Comparison of ENCODE assay signal across 9 mouse cellular contexts in genomic region chr19:53051288-53051985, GRCm38 (mm10). TPM values are rescaled to one million over a fixed set of nuclear protein-coding genes. Genes with fewer than 3 reads are reported as not detected.
DNase-seq lines count a peak whose midpoint lies in the region; ATAC-seq and TF ChIP-seq lines count a peak whose summit lies in the region.
"Had no signal": no experiment of that assay in that cellular context is flagged by ENCODE, and none has a peak within 500 bp of the region (broad histone marks: within the 10 kb centered on the region; RNA-seq: fewer than 3 reads in every experiment).

No protein-coding gene starts in this region.

- peaks cover 20% of the 10 kb centered on the region for H3K4me1 ChIP-seq in forebrain, embryonic 10.5 days
- H3K4me1 ChIP-seq in forebrain, embryonic 14.5 days (ENCODE audit: control insufficient read depth, insufficient read depth, low read length): no peaks in the 10 kb centered on the region; the same call in 1 of the 2 replicates
- peaks cover 72% of the 10 kb centered on the region for H3K4me1 ChIP-seq in E14TG2a.4 (replicated peaks; ENCODE audit: low read depth, low read length)
- H3K4me1 ChIP-seq in limb, embryonic 10.5 days: peaks cover 19% of the 10 kb centered on the region

- no peak for DNase-seq in forebrain, embryonic 10.5 days (ENCODE audit: extremely low spot score, low spot score)
- no peak for DNase-seq in forebrain, embryonic 14.5 days (ENCODE audit: low spot score)
- DNase-seq in embryo, embryonic 11 days: peak; percentile 32
- DNase-seq in limb, embryonic 10.5 days (ENCODE audit: low spot score): no peak
- no peak for DNase-seq in MN1 (ENCODE audit: low spot score)
- no peak for DNase-seq in left cerebral cortex, adult 8-10 months (ENCODE audit: low spot score in 2 of 2)

- H3K27me3 ChIP-seq in forebrain, embryonic 10.5 days (ENCODE audit: poor library complexity, severe bottlenecking): no peaks in the 10 kb centered on the region
- no peaks in the 10 kb centered on the region for H3K27me3 ChIP-seq in forebrain, embryonic 14.5 days (replicated peaks; ENCODE audit: control insufficient read depth, insufficient read depth, low read length)
- no peaks in the 10 kb centered on the region for H3K27me3 ChIP-seq in E14TG2a.4 (ENCODE audit: insufficient read depth, low read length)
- H3K27me3 ChIP-seq in limb, embryonic 10.5 days (ENCODE audit: low read depth, poor library complexity, severe bottlenecking): no peaks in the 10 kb centered on the region
- H3K27me3 ChIP-seq: lung, embryonic 15.5 days had no signal

- TF ChIP-seq CTCF in E14TG2a.4 (conservative IDR thresholded peaks at IDR 0.05; ENCODE audit: low read length): no peak

- 71% methylated on average over 18 of the region's 18 CpGs for WGBS in forebrain, embryonic 10.5 days
- WGBS in forebrain, embryonic 14.5 days: 62% methylated on average over 18 of the region's 18 CpGs
- 44% methylated on average over 18 of the region's 18 CpGs for WGBS in limb, embryonic 10.5 days

- no peak overlapping the region for H3K4me2 ChIP-seq in forebrain, embryonic 14.5 days (ENCODE audit: low read length)
- H3K4me2 ChIP-seq: lung, embryonic 15.5 days had no signal

- H3K9ac ChIP-seq in forebrain, embryonic 14.5 days (ENCODE audit: low read length): no peak overlapping the region
- H3K9ac ChIP-seq: lung, embryonic 15.5 days had no signal

- peaks cover 15% of the 10 kb centered on the region for H3K9me3 ChIP-seq in forebrain, embryonic 10.5 days
- peaks cover 5% of the 10 kb centered on the region; the same call in 1 of the 2 replicates for H3K9me3 ChIP-seq in forebrain, embryonic 14.5 days (replicated peaks; ENCODE audit: control insufficient read depth, low read length)
- no peaks in the 10 kb centered on the region for H3K9me3 ChIP-seq in E14TG2a.4 (ENCODE audit: low read length)
- H3K9me3 ChIP-seq in limb, embryonic 10.5 days (replicated peaks): no peaks in the 10 kb centered on the region
- H3K9me3 ChIP-seq: lung, embryonic 15.5 days had no signal

- no peaks in the 10 kb centered on the region for H3K36me3 ChIP-seq in forebrain, embryonic 10.5 days (replicated peaks)
- no peaks in the 10 kb centered on the region for H3K36me3 ChIP-seq in forebrain, embryonic 14.5 days (ENCODE audit: control insufficient read depth, insufficient read depth, low read length)
- peaks cover 4% of the 10 kb centered on the region; the same call in 1 of the 2 replicates for H3K36me3 ChIP-seq in E14TG2a.4 (ENCODE audit: insufficient read depth, low read length)
- H3K36me3 ChIP-seq in limb, embryonic 10.5 days: no peaks in the 10 kb centered on the region
- H3K36me3 ChIP-seq: lung, embryonic 15.5 days had no signal

- peak overlapping the region; percentile 78 for H3K27ac ChIP-seq in forebrain, embryonic 10.5 days
- no peak overlapping the region for H3K27ac ChIP-seq in forebrain, embryonic 14.5 days (ENCODE audit: low read depth, low read length)
- H3K27ac ChIP-seq in limb, embryonic 10.5 days: peak overlapping the region; percentile 61
- H3K27ac ChIP-seq: lung, embryonic 15.5 days had no signal

- no peak for ATAC-seq in forebrain, embryonic 14.5 days
- ATAC-seq in frontal cortex, adult (ENCODE audit: low TSS enrichment): no peak

- no peak overlapping the region for H3K4me3 ChIP-seq in forebrain, embryonic 10.5 days
- H3K4me3 ChIP-seq in forebrain, embryonic 14.5 days (ENCODE audit: low read depth, low read length): no peak overlapping the region
- peak overlapping the region; percentile 63 for H3K4me3 ChIP-seq in E14TG2a.4 (replicated peaks; ENCODE audit: low read length)
- no peak overlapping the region for H3K4me3 ChIP-seq in limb, embryonic 10.5 days
- H3K4me3 ChIP-seq: lung, embryonic 15.5 days had no signal

RNA-seq across cellular contexts. Expression of gene Xpnpep1, which starts 11.4 kb away (rescaled TPM):
- polyA plus RNA-seq in forebrain, embryonic 10.5 days (2016; fragmentation: Nextera tagmentation; extraction: Ambion mirVana): 156 TPM in 2 replicates
- polyA plus RNA-seq in forebrain, embryonic 14.5 days (2014; fragmentation: Nextera tagmentation; extraction: Ambion mirVana): 155 and 158 TPM in 2 replicates
- polyA plus RNA-seq in limb, embryonic 10.5 days (2016; fragmentation: Nextera tagmentation; extraction: Ambion mirVana): 138 and 152 TPM in 2 replicates
- total RNA-seq in left cerebral cortex, adult 8-10 months (2022): 10 to 100 TPM; 59.6 to 74.9 (median 68.6) TPM
